Mouse (Mus musculus) liver, embryonic 14.5 days (tissue): ENCODE data around the gene Per3.

ENCODE experiments used
- CTCF ChIP-seq: IDR thresholded peaks from 2 replicates; pipeline ENCODE4 v1.5.1; 2016; ENCODE audit warnings: antibody characterized with exemption, low read depth, control low read depth
- EP300 ChIP-seq: IDR thresholded peaks from 2 replicates; pipeline ENCODE4 v1.6.1; 2016; ENCODE audit warnings: antibody characterized with exemption, low read depth

DNA sequence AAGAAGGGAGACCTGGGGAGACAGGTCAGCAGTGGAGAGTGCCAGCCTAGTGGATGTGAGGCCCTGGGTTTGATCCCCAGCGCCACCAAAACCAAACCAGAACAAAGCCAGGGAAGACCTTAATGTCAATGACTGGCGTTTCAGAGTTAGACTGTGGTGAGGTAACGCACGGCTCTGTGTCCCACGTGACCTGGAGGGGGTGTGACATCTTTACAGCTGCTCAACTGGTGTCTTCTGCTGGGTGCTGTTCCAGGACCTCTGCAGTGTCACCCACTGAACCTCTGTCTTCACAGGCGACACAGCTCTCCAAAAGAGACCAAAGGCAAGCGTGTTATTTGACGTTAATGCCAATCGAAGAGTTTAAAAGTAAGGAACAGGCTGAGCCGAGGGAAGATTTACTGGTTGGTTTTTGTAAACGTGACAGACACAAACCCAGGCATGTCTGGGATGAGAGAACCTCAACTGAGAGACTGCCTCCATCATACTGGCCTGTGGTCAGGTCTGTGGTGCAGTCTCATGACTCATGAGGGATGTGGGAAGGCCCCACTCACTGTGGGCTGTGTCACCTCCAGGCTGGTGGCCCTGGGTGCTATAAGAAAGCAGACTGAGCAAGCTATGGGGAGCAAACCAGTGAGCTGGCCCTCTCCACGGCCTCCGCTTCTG is 38.7 kb downstream of the Per3 start:
- TF ChIP-seq EP300 (no peak), CTCF (no peak)
